Mouse (Mus musculus): ENCODE data around the gene Wars. TPM values are rescaled to one million over a fixed set of nuclear protein-coding genes. Genes with fewer than 3 reads are reported as not detected.

Gene Wars
- polyA plus RNA-seq (2012; rRNA removed), result 119 and 127 TPM in 2 replicates

DNA sequence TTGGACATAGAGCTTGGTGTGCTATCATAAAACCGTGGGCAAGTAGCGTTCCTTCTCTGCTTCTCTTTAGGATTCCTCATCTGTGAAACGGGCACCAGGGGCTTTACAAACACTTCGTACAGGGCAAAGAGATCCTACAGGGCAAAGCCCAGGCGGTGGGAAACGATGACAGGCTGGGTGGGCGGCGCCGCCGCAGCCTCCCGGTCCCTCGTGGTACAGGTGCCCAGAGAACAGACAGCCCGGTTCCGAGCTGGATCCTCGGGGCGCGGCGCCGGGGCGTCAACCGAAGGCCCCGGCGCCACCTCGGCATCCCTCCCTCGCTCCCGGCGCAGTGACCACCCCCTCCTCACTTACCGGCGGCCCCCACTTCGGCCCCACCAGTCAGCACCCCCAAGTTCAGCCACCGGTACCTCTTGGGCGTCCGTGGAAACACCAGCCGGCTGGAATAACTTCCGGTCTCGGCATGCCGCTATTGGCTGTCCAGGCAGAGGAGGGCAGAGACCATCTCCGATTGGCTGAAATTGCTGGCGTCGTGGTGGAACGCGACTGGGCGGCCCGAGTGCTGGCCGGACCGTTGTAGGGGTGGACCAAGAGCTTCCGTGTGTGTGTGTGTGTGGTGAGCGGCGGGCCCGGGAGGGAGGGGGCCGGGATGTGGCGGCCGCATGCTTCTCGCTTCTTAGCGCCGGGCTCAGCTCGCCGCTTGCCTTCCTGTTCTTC lies at the start of gene Wars:
Gene Wars (minus strand): TSS at position 460 of the 717 bp plus-strand sequence.
- peak; percentile 95 for DNase-seq
- H3K4me1 ChIP-seq (ENCODE audit: control insufficient read depth, insufficient read depth, low read length), result peaks cover 17% of the 10 kb centered on the region
- H3K4me3 ChIP-seq (replicated peaks; ENCODE audit: extremely low read depth, low read depth, low read length), result peak within 1 kb of the TSS; percentile 90
- TF ChIP-seq POLR2A (IDR thresholded peaks at IDR 0.05; ENCODE audit: borderline replicate concordance, extremely low read depth, low read depth, low read length), result peak; percentile 71; the same call in 1 of the 2 replicates
- no peak for TF ChIP-seq CTCF (IDR thresholded peaks at IDR 0.05; ENCODE audit: insufficient read depth, low read length)
- WGBS, result 1% methylated on average over 58 of the region's 58 CpGs

DNA sequence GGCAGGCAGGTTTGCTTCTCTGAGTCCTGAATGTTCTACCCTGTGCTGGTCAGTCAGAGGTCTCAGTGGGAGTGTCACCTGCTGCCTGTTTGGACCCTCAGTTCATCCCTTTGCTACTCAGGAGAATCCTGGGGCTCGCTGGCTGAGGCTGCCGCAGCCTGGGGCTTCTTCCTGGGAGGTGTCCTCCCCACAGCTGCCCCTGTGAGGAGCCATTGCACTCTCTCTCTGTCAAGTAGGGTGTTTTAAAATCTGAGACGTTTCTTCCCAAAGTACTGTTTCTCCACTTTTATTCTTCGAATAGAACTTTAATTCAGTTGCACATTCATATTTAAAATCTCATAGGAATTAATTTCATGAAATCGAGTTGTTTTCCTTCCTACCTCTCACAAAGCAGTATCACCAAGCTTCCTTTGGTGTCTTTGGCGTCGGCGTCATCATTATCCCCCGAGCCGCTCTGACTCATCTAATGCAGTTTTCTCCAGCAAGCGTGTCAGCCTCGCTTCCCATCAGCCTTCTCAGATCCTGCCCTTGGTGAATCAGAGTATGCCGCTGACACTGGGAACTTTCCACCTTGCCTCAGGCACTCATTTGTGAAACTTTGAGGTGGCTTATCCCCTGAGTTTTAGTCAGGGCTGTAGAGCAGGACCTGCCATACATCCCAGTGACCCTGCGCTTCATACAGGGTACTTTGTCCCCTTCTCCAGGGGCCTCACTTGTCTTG lies 48.4 kb upstream of the Wars start:
- 90% methylated on average over 14 of the region's 14 CpGs for WGBS
- Histone ChIP-seq H3K4me3 (replicated peaks; ENCODE audit: extremely low read depth, low read depth, low read length) (no peak overlapping the region), H3K4me1 (ENCODE audit: control insufficient read depth, insufficient read depth, low read length) (no peaks in the 10 kb centered on the region)
- DNase-seq, result no peak
- TF ChIP-seq POLR2A (IDR thresholded peaks at IDR 0.05; ENCODE audit: borderline replicate concordance, extremely low read depth, low read depth, low read length) (no peak), CTCF (IDR thresholded peaks at IDR 0.05; ENCODE audit: insufficient read depth, low read length) (no peak)

DNA sequence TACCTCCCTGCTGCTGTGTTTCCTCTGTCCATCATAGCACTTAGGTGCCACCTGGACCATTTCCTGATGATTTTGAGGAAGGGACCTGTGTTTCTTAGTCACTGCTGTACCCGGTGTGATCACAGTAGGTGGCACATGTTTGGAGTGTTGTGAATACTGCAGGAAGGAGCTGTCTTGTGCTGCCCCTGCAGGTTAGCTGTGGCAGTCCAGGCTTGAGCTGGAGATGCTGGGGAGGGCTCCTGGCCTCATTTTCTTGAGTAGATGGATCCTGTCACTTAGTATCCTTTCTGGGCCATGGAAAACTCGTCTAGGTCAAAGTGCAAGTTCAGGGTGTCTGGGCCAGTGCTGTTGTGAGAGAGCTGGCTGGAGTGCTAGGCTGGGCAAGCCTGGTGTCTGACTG lies 47.3 kb upstream of the Wars start:
- DNase-seq, result no peak
- H3K4me3 ChIP-seq (replicated peaks; ENCODE audit: extremely low read depth, low read depth, low read length), result no peak overlapping the region
- no peaks in the 10 kb centered on the region for H3K4me1 ChIP-seq (ENCODE audit: control insufficient read depth, insufficient read depth, low read length)
- TF ChIP-seq CTCF (IDR thresholded peaks at IDR 0.05; ENCODE audit: insufficient read depth, low read length) (no peak), POLR2A (IDR thresholded peaks at IDR 0.05; ENCODE audit: borderline replicate concordance, extremely low read depth, low read depth, low read length) (no peak)
- 54% methylated on average over 2 of the region's 2 CpGs for WGBS

DNA sequence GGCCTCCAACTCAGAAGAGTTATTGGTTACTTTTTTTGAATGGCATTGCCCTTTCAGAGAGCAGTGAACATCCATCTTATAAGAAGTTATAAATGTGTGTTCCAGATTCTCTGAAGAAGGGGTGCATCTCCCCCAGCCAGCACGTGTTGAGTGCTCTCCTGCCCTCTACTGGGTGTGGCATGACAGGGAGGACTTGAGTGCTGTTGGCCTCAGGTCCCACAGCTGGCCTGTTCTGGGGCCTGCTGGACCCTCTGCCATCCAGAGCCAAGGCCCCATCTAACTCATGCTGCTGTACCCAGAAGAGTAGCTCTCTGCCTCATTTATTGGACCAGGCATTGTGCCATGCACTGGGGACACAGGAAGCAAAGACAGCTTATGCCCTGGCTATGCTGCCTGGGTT lies 46.3 kb upstream of the Wars start:
- 29% methylated on average over 1 of the region's 1 CpGs for WGBS
- TF ChIP-seq CTCF (IDR thresholded peaks at IDR 0.05; ENCODE audit: insufficient read depth, low read length), result no peak
- TF ChIP-seq POLR2A (IDR thresholded peaks at IDR 0.05; ENCODE audit: borderline replicate concordance, extremely low read depth, low read depth, low read length), result no peak
- no peak for DNase-seq
- Histone ChIP-seq H3K4me3 (replicated peaks; ENCODE audit: extremely low read depth, low read depth, low read length) (no peak overlapping the region), H3K4me1 (ENCODE audit: control insufficient read depth, insufficient read depth, low read length) (no peaks in the 10 kb centered on the region)

DNA sequence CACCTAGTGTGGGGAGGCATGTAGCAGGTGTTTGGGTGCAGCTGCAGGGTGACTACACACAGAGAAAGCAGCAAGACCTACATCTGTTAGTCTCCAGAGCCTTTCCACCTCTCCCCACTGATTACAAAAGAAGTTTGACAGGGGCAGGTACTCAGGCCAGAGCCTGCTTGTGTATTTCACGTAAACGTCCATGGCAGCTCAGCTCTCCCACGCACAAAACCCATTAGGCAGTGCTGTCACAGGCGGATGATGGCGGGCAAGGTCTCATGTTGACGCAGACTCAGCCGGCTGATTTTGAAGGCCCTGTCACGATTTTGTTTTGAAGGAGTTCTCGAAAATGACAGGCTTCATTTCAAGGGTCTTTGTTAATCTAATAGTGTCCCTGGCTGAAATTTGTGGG lies 45.3 kb upstream of the Wars start:
- DNase-seq, result no peak
- TF ChIP-seq CTCF (IDR thresholded peaks at IDR 0.05; ENCODE audit: insufficient read depth, low read length) (no peak), POLR2A (IDR thresholded peaks at IDR 0.05; ENCODE audit: borderline replicate concordance, extremely low read depth, low read depth, low read length) (no peak)
- Histone ChIP-seq H3K4me3 (replicated peaks; ENCODE audit: extremely low read depth, low read depth, low read length) (no peak overlapping the region), H3K4me1 (ENCODE audit: control insufficient read depth, insufficient read depth, low read length) (no peaks in the 10 kb centered on the region)
- 84% methylated on average over 9 of the region's 9 CpGs for WGBS

DNA sequence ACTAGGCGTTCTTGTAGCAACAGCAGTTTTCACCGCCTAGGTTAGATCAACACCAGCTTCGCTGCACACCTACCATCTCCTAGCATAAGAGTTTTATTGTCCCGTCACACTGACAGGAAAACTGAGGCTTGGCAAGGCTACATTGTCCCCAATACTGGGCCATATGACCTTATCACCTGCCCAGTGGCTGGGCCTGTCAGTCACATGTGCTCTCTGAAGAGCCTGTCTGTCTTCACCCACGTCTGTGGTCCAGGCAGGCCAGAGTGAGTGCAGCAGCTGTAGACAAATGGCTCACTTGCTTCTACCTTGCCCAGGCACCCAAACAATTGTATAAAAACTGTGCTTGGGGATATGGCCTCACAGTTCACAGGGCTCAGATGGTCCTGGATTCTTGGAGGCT lies 44.9 kb upstream of the Wars start:
- no peak for TF ChIP-seq POLR2A (IDR thresholded peaks at IDR 0.05; ENCODE audit: borderline replicate concordance, extremely low read depth, low read depth, low read length)
- TF ChIP-seq CTCF (IDR thresholded peaks at IDR 0.05; ENCODE audit: insufficient read depth, low read length), result no peak
- WGBS, result 92% methylated on average over 5 of the region's 5 CpGs
- DNase-seq, result no peak
- H3K4me3 ChIP-seq (replicated peaks; ENCODE audit: extremely low read depth, low read depth, low read length), result no peak overlapping the region
- no peaks in the 10 kb centered on the region for H3K4me1 ChIP-seq (ENCODE audit: control insufficient read depth, insufficient read depth, low read length)

DNA sequence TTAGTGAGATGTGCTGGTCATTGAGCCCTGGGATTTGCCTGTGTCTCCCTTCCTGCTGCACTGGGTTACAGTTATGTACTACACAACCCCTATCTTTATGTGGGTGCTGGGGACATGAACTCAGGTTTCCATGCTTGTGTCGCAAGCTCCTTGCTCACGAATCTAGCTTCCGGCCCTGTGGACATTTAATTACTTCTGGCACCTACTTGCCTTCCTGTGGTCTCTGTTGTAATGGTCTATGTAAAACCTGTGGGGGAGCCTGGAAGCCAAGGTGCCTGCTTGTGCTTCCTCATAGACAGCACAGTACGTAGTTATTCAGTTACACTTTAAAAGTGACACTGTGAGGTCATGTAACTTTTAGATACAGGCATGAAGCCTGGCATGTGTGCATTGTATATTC lies 43.5 kb upstream of the Wars start:
- no peaks in the 10 kb centered on the region for H3K4me1 ChIP-seq (ENCODE audit: control insufficient read depth, insufficient read depth, low read length)
- H3K4me3 ChIP-seq (replicated peaks; ENCODE audit: extremely low read depth, low read depth, low read length), result no peak overlapping the region
- WGBS, result 73% methylated on average over 4 of the region's 4 CpGs
- TF ChIP-seq POLR2A (IDR thresholded peaks at IDR 0.05; ENCODE audit: borderline replicate concordance, extremely low read depth, low read depth, low read length), result no peak
- TF ChIP-seq CTCF (IDR thresholded peaks at IDR 0.05; ENCODE audit: insufficient read depth, low read length), result no peak
- DNase-seq, result no peak

DNA sequence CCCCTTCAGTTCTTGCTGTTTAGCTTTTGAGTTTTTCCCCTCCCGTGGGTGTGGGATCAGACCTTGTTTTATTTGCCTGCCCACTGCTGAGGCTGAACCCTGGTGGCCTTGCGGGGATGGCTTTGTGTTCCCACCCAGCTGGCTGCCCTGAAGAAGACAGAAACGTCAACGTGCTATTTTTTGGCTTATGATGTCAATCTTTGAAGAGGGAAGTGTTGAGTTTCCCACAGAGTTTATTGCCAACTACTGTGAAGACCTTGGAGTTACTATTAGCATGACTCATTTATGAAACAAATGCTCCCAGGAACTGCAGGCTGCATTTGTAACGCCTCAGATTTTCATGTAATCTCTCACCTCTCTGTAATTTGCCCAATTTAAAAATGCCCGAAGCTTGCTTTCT lies 42.9 kb upstream of the Wars start:
- no peak overlapping the region for H3K4me3 ChIP-seq (replicated peaks; ENCODE audit: extremely low read depth, low read depth, low read length)
- no peak for TF ChIP-seq POLR2A (IDR thresholded peaks at IDR 0.05; ENCODE audit: borderline replicate concordance, extremely low read depth, low read depth, low read length)
- TF ChIP-seq CTCF (IDR thresholded peaks at IDR 0.05; ENCODE audit: insufficient read depth, low read length), result no peak
- DNase-seq, result no peak
- 45% methylated on average over 6 of the region's 6 CpGs for WGBS
- H3K4me1 ChIP-seq (ENCODE audit: control insufficient read depth, insufficient read depth, low read length), result no peaks in the 10 kb centered on the region

DNA sequence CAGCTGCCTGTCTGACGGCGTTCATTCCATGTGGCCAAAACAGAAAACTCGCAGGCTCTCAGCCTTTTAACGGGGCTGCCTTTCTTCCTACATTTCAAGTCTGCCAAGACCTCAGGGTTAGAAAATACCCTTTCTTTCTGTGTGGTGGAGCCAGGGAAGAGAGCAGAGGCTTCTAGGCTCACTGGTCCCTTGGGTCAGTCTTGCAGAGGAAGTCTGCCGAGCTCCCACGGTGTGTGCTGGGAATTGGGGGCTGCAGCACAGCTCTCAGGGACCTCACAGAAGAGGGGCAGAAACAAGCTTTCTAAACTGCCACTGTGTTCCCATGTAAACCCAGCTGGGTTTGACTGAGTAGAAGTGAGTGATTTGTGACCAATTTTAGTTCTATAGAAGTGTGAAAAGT lies 40.3 kb upstream of the Wars start:
- no peak for TF ChIP-seq CTCF (IDR thresholded peaks at IDR 0.05; ENCODE audit: insufficient read depth, low read length)
- no peak for TF ChIP-seq POLR2A (IDR thresholded peaks at IDR 0.05; ENCODE audit: borderline replicate concordance, extremely low read depth, low read depth, low read length)
- no peaks in the 10 kb centered on the region for H3K4me1 ChIP-seq (ENCODE audit: control insufficient read depth, insufficient read depth, low read length)
- no peak overlapping the region for H3K4me3 ChIP-seq (replicated peaks; ENCODE audit: extremely low read depth, low read depth, low read length)
- no peak for DNase-seq
- 78% methylated on average over 6 of the region's 6 CpGs for WGBS

DNA sequence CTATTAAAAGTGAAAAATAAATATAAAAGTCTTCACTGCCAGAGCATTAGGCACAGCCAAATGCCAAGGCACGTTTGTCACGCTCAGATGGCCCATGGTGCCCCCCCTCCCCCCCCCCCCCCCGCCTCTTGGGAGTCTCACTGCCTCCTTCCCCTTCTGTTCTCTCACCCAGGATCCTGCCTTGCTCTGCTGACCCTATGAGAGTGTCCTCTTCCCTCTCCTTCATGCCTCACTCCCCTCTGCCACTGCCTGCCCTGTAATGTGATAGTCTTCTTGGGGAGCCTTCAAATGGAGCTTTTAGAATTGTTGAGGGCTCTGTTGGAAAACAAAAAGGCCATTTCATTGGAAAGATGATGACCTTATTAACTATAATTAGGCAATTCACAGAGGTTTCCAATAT lies 38.1 kb upstream of the Wars start:
- TF ChIP-seq CTCF (IDR thresholded peaks at IDR 0.05; ENCODE audit: insufficient read depth, low read length) (no peak), POLR2A (IDR thresholded peaks at IDR 0.05; ENCODE audit: borderline replicate concordance, extremely low read depth, low read depth, low read length) (no peak)
- no peaks in the 10 kb centered on the region for H3K4me1 ChIP-seq (ENCODE audit: control insufficient read depth, insufficient read depth, low read length)
- 40% methylated on average over 3 of the region's 3 CpGs for WGBS
- no peak overlapping the region for H3K4me3 ChIP-seq (replicated peaks; ENCODE audit: extremely low read depth, low read depth, low read length)
- no peak for DNase-seq

Measured in lung, adult 2 months (tissue).